Mouse (Mus musculus): ENCODE data around the gene Slc12a4.

- TF ChIP-seq TAL1 (IDR thresholded peaks at IDR 0.05; ENCODE audit: low read length) (no peak), GATA1 (IDR thresholded peaks at IDR 0.05; ENCODE audit: low read length) (no peak)
These were observed 36.0 kb upstream of the Slc12a4 start for GRCm38 (mm10) chr8:106001908-106002307.

Data from erythroblast, embryonic 14.5 days (primary cell).